Mouse (Mus musculus): Measurements from ENCODE around the gene Slc4a4. TPM values are rescaled to one million over a fixed set of nuclear protein-coding genes. Genes with fewer than 3 reads are reported as not detected.

Slc4a4 gene
- polyA plus RNA-seq, 1 experiment: 905 TPM

DNA sequence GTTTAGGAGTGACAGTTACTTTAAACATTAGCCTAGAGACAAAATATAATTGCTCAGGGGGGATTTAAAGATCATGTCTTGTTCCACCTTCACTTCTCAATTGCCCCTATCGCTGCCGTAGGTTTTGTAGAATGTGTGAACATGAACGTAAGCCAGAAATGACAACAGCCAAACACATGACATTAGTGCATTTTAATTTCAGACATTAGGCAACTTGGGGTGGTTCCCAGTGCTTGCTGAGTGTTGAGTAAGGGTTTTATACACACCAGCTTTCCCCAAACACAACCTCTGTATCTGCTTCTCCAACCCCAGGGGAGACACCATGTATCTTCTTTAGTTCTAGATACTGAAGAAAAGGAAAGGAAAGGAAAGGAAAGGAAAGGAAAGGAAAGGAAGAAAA, 1.1 kb upstream of the Slc4a4 start:
- 73% methylated on average over 3 of the region's 3 CpGs for WGBS
- no peak overlapping the region for H3K27ac ChIP-seq (ENCODE audit: insufficient read depth, low read depth, low read length)
- 0 out of 2 replicates have a peak, but pooled peaks cover 4% of the 10 kb centered on the region for H3K4me1 ChIP-seq (ENCODE audit: control insufficient read depth, insufficient read depth, low read length)
- H3K4me3 ChIP-seq (ENCODE audit: insufficient read depth, low read depth, low read length): no peak overlapping the region
- TF ChIP-seq POLR2A (IDR thresholded peaks at IDR 0.05; ENCODE audit: insufficient read depth, low read depth, low read length) (no peak), CTCF (IDR thresholded peaks at IDR 0.05; ENCODE audit: insufficient read depth, low read depth, low read length) (no peak)

DNA sequence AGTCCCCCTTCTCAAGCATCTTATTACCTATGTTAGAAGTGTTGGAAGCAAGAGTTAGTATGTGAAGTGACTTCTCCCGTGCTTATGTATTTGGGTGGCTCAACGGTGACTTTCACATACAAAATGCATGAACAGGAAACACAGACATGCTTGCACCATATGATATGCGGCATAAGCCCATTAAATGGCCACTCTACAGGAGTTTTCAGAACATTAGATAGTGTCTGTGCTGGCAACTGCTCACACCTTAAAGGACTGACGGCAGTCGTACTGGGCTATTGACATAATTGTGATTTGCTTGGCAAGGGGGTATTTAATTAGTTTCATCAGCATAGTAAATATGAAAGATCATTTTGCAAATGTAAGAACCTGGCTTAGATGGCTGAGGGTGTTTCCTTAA, 674 bp upstream of the Slc4a4 start:
- no peak overlapping the region for H3K4me3 ChIP-seq (ENCODE audit: insufficient read depth, low read depth, low read length)
- WGBS: 53% methylated on average over 5 of the region's 5 CpGs
- H3K4me1 ChIP-seq (ENCODE audit: control insufficient read depth, insufficient read depth, low read length): 0 out of 2 replicates have a peak, but pooled peaks cover 4% of the 10 kb centered on the region
- H3K27ac ChIP-seq (ENCODE audit: insufficient read depth, low read depth, low read length): no peak overlapping the region
- no peak for TF ChIP-seq POLR2A (IDR thresholded peaks at IDR 0.05; ENCODE audit: insufficient read depth, low read depth, low read length)
- TF ChIP-seq CTCF (IDR thresholded peaks at IDR 0.05; ENCODE audit: insufficient read depth, low read depth, low read length): no peak

DNA sequence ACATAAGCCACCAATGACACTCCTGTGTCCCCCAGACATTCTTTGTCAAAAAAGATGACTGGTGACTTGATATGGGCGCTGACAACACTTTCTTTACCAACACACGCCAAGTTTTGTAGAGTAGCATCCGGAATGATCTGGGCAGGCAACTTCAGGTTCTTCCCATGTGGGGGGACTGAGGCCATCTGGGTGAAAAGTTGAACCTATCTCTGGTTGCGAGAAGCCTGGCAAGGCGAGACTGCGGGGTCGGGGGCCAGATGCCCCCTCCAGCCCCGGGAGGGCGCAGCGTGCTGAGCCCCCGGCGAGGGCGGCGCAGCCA, 310 bp upstream of the Slc4a4 start:
- Histone ChIP-seq H3K4me3 (ENCODE audit: insufficient read depth, low read depth, low read length) (peak overlapping the region; percentile 94), H3K4me1 (ENCODE audit: control insufficient read depth, insufficient read depth, low read length) (0 out of 2 replicates have a peak, but pooled peaks cover 4% of the 10 kb centered on the region), H3K27ac (ENCODE audit: insufficient read depth, low read depth, low read length) (no peak overlapping the region)
- no peak for TF ChIP-seq POLR2A (IDR thresholded peaks at IDR 0.05; ENCODE audit: insufficient read depth, low read depth, low read length)
- TF ChIP-seq CTCF (IDR thresholded peaks at IDR 0.05; ENCODE audit: insufficient read depth, low read depth, low read length): no peak
- under 1% methylated on average over 14 of the region's 14 CpGs for whole genome bisulfite sequencing

DNA sequence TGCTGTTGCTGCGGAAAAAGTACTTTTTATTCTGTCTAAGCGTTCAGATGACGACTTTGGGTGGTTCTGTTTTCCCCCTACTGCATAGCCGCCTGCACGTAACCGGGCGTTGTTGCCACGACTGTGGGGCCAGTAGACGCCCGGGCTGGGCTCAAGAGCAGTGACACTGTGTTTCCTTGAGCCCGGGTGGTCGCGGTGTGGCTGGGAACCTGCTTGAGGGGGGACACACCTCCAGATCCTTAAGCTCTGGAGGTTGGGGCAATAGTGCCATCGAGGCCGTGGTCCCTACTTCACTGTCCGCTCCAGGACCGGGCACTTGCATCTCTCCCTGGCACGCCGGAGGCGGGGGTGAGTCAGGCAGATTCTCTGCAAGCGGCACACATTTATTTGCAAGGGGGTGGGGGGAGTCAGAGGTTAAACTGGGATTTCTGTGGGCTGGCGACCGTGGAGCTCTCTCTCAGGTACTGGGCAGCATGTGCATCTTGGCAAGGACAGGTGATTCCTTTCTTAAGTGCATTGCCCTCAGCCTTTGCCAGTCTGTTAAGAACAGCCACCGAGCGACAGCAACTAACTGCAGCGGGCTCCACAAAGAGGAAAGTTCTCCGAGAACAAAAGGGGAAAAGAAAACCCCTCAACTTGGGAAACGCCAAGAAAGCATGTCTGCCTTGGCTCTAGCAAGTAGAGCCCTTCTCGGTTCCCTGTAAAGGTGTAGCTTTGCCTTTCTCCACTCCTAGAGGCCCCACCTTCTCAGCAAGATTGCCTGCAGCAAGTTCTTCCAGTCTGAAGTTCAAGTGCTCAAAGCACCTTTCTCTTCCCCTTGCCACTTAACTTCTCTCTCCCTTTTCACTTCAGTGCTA, 1.2 kb downstream of the Slc4a4 start:
- 1% methylated on average over 29 of the region's 29 CpGs for WGBS
- Histone ChIP-seq H3K4me3 (ENCODE audit: insufficient read depth, low read depth, low read length) (peak overlapping the region; percentile 94), H3K27ac (ENCODE audit: insufficient read depth, low read depth, low read length) (peak overlapping the region; percentile 85), H3K4me1 (ENCODE audit: control insufficient read depth, insufficient read depth, low read length) (0 out of 2 replicates have a peak, but pooled peaks cover 4% of the 10 kb centered on the region)
- TF ChIP-seq POLR2A (IDR thresholded peaks at IDR 0.05; ENCODE audit: insufficient read depth, low read depth, low read length) (no peak), CTCF (IDR thresholded peaks at IDR 0.05; ENCODE audit: insufficient read depth, low read depth, low read length) (no peak)

DNA sequence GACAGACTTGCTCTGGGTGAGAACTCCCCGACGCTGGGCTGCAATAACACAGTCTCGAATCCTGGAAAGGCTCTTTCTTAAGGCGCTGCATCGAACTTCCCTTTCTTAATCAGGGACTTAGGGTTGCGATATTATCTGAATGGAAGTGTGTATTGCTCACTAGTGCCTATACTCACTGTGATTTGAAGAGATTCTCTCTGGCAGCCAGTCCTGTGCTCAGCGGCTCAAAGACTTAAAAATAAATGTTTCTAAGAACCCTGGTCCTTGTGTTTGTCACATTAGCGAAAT, 1.7 kb downstream of the Slc4a4 start:
- 0 out of 2 replicates have a peak, but pooled peaks cover 4% of the 10 kb centered on the region for H3K4me1 ChIP-seq (ENCODE audit: control insufficient read depth, insufficient read depth, low read length)
- WGBS: 12% methylated on average over 8 of the region's 8 CpGs
- TF ChIP-seq POLR2A (IDR thresholded peaks at IDR 0.05; ENCODE audit: insufficient read depth, low read depth, low read length): no peak
- TF ChIP-seq CTCF (IDR thresholded peaks at IDR 0.05; ENCODE audit: insufficient read depth, low read depth, low read length): no peak
- H3K27ac ChIP-seq (ENCODE audit: insufficient read depth, low read depth, low read length): no peak overlapping the region; the same call in 1 of the 2 replicates
- H3K4me3 ChIP-seq (ENCODE audit: insufficient read depth, low read depth, low read length): peak overlapping the region; percentile 94

DNA sequence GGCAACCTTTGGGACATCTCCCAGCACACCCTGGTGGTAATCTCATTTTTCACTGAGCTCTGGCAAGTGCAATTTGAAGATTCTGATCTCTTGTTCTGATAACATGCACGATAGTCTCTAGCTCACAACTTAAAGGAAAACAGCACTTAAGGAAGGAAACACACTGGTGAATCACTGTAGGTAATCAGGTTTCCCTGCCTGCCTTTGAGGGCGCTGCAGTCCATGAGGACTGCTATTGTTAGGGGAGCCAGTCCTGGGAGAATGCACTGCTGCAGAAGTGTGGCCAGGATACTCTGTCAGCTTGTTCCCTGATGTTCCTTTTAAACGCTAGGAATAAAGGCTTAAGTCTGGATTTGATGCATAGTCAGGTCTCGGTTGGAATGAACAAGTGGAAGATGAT, 2.7 kb downstream of the Slc4a4 start:
- Histone ChIP-seq H3K4me1 (ENCODE audit: control insufficient read depth, insufficient read depth, low read length) (peaks cover 4% of the 10 kb centered on the region; the same call in 1 of the 2 replicates), H3K27ac (ENCODE audit: insufficient read depth, low read depth, low read length) (peak overlapping the region; percentile 26; the same call in 1 of the 2 replicates), H3K4me3 (ENCODE audit: insufficient read depth, low read depth, low read length) (no peak overlapping the region)
- 24% methylated on average over 4 of the region's 4 CpGs for WGBS
- no peak for TF ChIP-seq POLR2A (IDR thresholded peaks at IDR 0.05; ENCODE audit: insufficient read depth, low read depth, low read length)

DNA sequence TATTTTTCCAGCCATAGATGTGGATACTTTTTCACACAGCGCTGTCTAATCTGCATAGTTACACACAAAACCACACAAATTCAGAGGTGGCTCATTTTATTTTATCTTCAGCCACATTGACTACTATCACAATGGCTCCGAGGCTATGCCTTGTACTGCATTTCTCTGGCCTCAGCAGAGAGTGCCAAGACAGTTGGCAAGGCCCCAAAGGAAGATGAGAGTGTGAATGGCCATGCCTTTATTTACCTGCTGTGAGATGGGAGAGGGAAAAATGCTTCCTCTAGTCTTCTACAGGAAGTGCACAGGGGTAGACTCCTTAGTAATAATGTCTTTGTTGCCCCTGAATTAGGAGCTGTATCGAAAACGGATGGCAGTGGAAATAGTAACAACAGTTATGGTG, 3.5 kb downstream of the Slc4a4 start:
- H3K4me3 ChIP-seq (ENCODE audit: insufficient read depth, low read depth, low read length): no peak overlapping the region
- 52% methylated on average over 4 of the region's 4 CpGs for WGBS

DNA sequence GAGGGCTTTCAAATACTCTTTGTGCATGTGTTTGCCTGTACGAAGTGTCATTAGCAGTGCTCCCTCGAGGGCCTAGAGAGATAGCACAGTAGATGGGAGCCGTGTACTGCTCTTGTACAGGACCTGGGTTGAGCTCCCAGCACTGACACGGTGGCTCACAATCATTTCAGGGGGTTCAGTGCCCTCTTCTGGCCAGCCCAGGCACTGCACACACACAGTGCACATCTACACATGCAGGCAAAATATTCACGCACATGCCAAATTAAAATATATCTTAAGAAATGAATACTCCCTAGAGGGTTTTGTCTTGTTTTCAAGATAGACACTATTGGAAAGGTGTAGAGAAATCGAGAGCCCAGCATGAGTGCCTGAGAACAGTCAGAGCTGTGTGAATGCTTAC, 10.0 kb downstream of the Slc4a4 start:
- Histone ChIP-seq H3K4me1 (ENCODE audit: control insufficient read depth, insufficient read depth, low read length) (peaks cover 4% of the 10 kb centered on the region), H3K4me3 (ENCODE audit: insufficient read depth, low read depth, low read length) (no peak overlapping the region), H3K27ac (ENCODE audit: insufficient read depth, low read depth, low read length) (no peak overlapping the region)
- 91% methylated on average over 6 of the region's 6 CpGs for WGBS
- no peak for TF ChIP-seq POLR2A (IDR thresholded peaks at IDR 0.05; ENCODE audit: insufficient read depth, low read depth, low read length)
- no peak for TF ChIP-seq CTCF (IDR thresholded peaks at IDR 0.05; ENCODE audit: insufficient read depth, low read depth, low read length)

More for the DNA sequence above, 3.5 kb downstream of the Slc4a4 start:
- TF ChIP-seq CTCF (IDR thresholded peaks at IDR 0.05; ENCODE audit: insufficient read depth, low read depth, low read length) (no peak), POLR2A (IDR thresholded peaks at IDR 0.05; ENCODE audit: insufficient read depth, low read depth, low read length) (no peak)
- peaks cover 4% of the 10 kb centered on the region; the same call in 1 of the 2 replicates for H3K4me1 ChIP-seq (ENCODE audit: control insufficient read depth, insufficient read depth, low read length)
- no peak overlapping the region for H3K27ac ChIP-seq (ENCODE audit: insufficient read depth, low read depth, low read length)

DNA sequence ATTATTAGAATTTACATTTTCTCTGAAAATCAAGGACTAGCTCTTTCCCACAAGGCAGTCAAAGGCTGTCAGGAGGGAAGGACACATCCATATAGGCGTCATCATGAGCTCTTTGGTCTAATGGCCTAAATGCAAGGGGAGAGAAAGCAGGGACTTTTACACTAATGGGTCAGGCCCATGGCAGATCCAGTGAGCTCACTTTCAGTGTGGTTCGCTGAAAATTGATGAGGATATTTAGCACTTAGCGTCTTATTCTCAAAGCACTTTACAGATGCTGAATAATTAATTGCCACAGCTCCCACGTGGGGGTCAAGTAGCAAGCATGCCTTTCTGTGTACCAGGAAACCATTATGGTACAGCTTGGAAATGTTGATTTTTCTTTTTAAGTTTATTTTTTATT, 16.5 kb downstream of the Slc4a4 start:
- peaks cover 14% of the 10 kb centered on the region; the same call in 1 of the 2 replicates for H3K4me1 ChIP-seq (ENCODE audit: control insufficient read depth, insufficient read depth, low read length)

More for the DNA sequence above, 16.5 kb downstream of the Slc4a4 start:
- no peak overlapping the region for H3K4me3 ChIP-seq (ENCODE audit: insufficient read depth, low read depth, low read length)
- 53% methylated on average over 4 of the region's 4 CpGs for WGBS
- TF ChIP-seq CTCF (IDR thresholded peaks at IDR 0.05; ENCODE audit: insufficient read depth, low read depth, low read length) (no peak), POLR2A (IDR thresholded peaks at IDR 0.05; ENCODE audit: insufficient read depth, low read depth, low read length) (no peak)
- no peak overlapping the region for H3K27ac ChIP-seq (ENCODE audit: insufficient read depth, low read depth, low read length)

All from olfactory bulb, adult 2 months (tissue).